Mouse (Mus musculus): Measurements from ENCODE around the gene Spef1.

GRCm38 (mm10) chr2:131159491-131159910 is 27.6 kb downstream of the Spef1 start:
- TF ChIP-seq EP300 (IDR thresholded peaks at IDR 0.05) (no peak), CTCF (IDR thresholded peaks at IDR 0.05) (no peak)

All from lung, postnatal 0 days (tissue).